Mouse (Mus musculus) adrenal gland, postnatal 0 days (tissue): ENCODE data around the gene Gm14406. TPM values are rescaled to one million over a fixed set of nuclear protein-coding genes. Genes with fewer than 3 reads are reported as not detected.

ENCODE experiments used
- polyA plus RNA-seq: library from polyadenylated mRNA; unstranded; fragments of >200 nt; fragmentation: Nextera tagmentation; extraction: Ambion mirVana; gene quantifications from 2 replicates; pipeline ENCODE4 v1.2.1, GENCODE M21; 2015

Gm14406 gene
- not detected in 2 replicates for polyA plus RNA-seq

DNA sequence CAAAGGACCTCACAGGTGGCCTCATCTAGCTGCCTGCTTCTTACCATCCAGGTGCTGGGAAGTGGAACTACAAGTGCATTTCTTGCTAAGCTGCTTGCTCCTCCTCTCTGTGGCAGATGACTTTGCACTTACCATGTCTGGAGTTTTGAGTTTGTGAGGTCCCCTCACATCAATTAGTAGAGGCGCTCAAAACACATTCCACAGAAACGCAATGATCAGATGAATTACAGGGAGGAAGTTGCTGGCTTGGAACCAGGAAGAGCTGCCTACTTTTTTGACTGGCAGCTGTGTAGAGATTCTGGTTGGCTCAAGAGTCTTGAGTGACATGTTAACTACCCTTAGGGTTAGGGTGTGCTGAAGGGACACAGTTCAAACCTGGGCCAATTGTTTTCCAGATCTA, at the start of gene Gm14406:
Gene Gm14406 (minus strand): TSS at position 213 of the 400 bp plus-strand sequence.

Other genes with a start within 250 kb of the Gm14406 start
- gene Gm14418, start 179.9 kb downstream of the Gm14406 start, polyA plus RNA-seq = 8.6 and 15.0 TPM in 2 replicates
- 9.6 and 15.9 TPM in 2 replicates for gene Zfp970, start 113.5 kb downstream of the Gm14406 start, polyA plus RNA-seq
- gene Gm14403, start 80.0 kb downstream of the Gm14406 start, polyA plus RNA-seq = 6.3 and 11.1 TPM in 2 replicates
- 6.3 and 9.0 TPM in 2 replicates for gene Gm14322, start 181.1 kb upstream of the Gm14406 start, polyA plus RNA-seq